Mouse (Mus musculus) hindbrain, embryonic 12.5 days (tissue): Measurements from ENCODE around the gene Kat6b. TPM values are rescaled to one million over a fixed set of nuclear protein-coding genes. Genes with fewer than 3 reads are reported as not detected.

Experiments used
- ATAC-seq: fragments of 200-750 bp; cut with Nextera tagmentation; 2 replicates; pipeline ENCODE4 v1.8.0; 2017; ENCODE audit warnings: moderate TSS enrichment; ENCODE audit not compliant: low FRiP score
- H3K27ac ChIP-seq: fragments of 300-500 bp; sonication (generic); 2 replicates; pipeline ENCODE4 v1.5.1; 2016; ENCODE audit warnings: mild to moderate bottlenecking
- H3K27me3 ChIP-seq: fragments of 300-500 bp; sonication (generic); 2 replicates; pipeline ENCODE4 v1.6.1; 2016; ENCODE audit warnings: mild to moderate bottlenecking
- H3K36me3 ChIP-seq: fragments of 300-500 bp; sonication (generic); 2 replicates; pipeline ENCODE4 v1.6.1; 2016; ENCODE audit warnings: mild to moderate bottlenecking
- H3K4me1 ChIP-seq: fragments of 300-500 bp; sonication (generic); 2 replicates; pipeline ENCODE4 v1.6.1; 2016
- H3K4me2 ChIP-seq: fragments of 300-500 bp; sonication (generic); replicated peaks from 2 replicates; pipeline ENCODE4 v1.6.1; 2016; ENCODE audit warnings: mild to moderate bottlenecking
- H3K4me3 ChIP-seq: fragments of 300-500 bp; sonication (generic); 2 replicates; pipeline ENCODE4 v1.5.1; 2016; ENCODE audit warnings: mild to moderate bottlenecking
- H3K9ac ChIP-seq: fragments of 300-500 bp; sonication (generic); 2 replicates; pipeline ENCODE4 v1.6.1; 2016; ENCODE audit warnings: mild to moderate bottlenecking, moderate library complexity
- H3K9me3 ChIP-seq: fragments of 300-500 bp; sonication (generic); replicated peaks from 2 replicates; pipeline ENCODE4 v1.6.1; 2016; ENCODE audit warnings: mild to moderate bottlenecking
- WGBS: fragments of 180-500 bp; shearing (Covaris S2); methylation state at CpG from one replicate; pipeline ENCODE4 v1.1.7; 2016; 5-methylcytosine and 5-hydroxymethylcytosine counted together
- polyA plus RNA-seq: library from polyadenylated mRNA; unstranded; fragments of >200 nt; fragmentation: Nextera tagmentation; extraction: Ambion mirVana; gene quantifications from 2 replicates; pipeline ENCODE4 v1.2.1, GENCODE M21; 2016

Kat6b gene
- polyA plus RNA-seq, 1 experiment from 2014 or later: 27.1 TPM

- H3K27ac ChIP-seq: no peak overlapping the region
- ATAC-seq: no peak
- no peaks in the 10 kb centered on the region for H3K36me3 ChIP-seq
- H3K4me1 ChIP-seq: peaks cover 7% of the 10 kb centered on the region
- no peaks in the 10 kb centered on the region for H3K9me3 ChIP-seq
- no peak overlapping the region for H3K4me2 ChIP-seq
- no peaks in the 10 kb centered on the region; the same call in 1 of the 2 replicates for H3K27me3 ChIP-seq
- WGBS: 73% methylated on average over 4 of the region's 4 CpGs
- no peak overlapping the region for H3K4me3 ChIP-seq
- no peak overlapping the region for H3K9ac ChIP-seq
Measured at GRCm38 (mm10) chr14:21720430-21721205, 239.4 kb downstream of the Kat6b start.

Other genes starting within 250 kb of the Kat6b start
- gene Dupd1, start 233.1 kb downstream of the Kat6b start, polyA plus RNA-seq: 0.25 and 0.31 TPM in 2 replicates